ENCODE assay signal across 9 mouse cellular contexts in genomic region chr10:58810181-58810580, GRCm38 (mm10). TPM values are rescaled to one million over a fixed set of nuclear protein-coding genes. Genes with fewer than 3 reads are reported as not detected.
"Had no signal": no experiment of that assay in that cellular context is flagged by ENCODE, and none has a peak within 500 bp of the region (broad histone marks: within the 10 kb centered on the region; RNA-seq: fewer than 3 reads in every experiment).

No protein-coding gene starts in this region.

- DNase-seq: kidney, adult 2 months; kidney, postnatal 25 days; layer of hippocampus, adult 9-11 months; liver; lung, adult 2 months; right cerebral cortex, postnatal 4 days; thymus, postnatal 25 days had no signal

RNA-seq across cellular contexts. Expression of gene Sh3rf3, which starts 3.0 kb away (rescaled TPM):
- total RNA-seq: megakaryocyte, adult 5-6 weeks; monocyte, adult 5-6 weeks had no signal
